Mouse (Mus musculus): ENCODE measurements at regions not wholly inside any gene's neighbourhood (a gene's known extent, or its start where the extent isn't known, plus 50 kb on each side); places are given as distances from the start of the nearest gene placed in this dataset.

DNA sequence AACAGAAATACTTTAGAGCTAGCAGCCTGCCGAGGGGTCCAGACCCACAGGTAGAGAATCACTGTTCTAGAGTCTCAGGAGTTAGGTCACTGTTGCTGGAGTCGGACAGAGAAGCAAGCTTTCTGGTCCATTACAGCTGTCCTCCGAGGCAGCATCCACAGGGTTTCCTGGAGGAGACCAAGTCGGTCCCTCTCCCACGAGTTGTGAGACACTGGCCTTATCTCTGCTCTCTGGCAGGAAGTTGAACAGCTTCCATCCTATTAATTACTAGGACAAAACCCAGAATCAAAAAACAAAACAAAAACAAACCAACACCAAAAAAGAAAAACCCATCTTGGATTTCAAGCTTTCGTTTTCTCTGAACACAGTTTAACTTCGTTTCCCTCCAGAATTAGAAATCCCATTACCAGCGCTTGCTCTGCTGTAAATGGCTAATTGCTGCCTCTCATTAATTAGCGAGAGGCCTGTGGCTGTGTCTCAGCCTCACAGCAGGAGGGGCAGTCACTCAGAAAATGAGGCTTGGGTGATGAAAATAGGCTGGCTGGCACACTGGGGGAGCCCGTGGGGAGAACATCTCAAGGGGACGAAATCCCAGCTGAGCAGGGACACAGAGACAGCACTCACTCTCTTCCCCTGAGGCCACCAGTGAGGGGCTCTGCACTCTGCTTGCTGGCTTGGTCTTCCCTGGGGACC lies 201.3 kb downstream of the Adgrd1 start:
- 30% methylated on average over 11 of the region's 11 CpGs for WGBS
- H3K4me3 ChIP-seq, result no peak overlapping the region
- H3K36me3 ChIP-seq, result no peaks in the 10 kb centered on the region
- no peaks in the 10 kb centered on the region for H3K9me3 ChIP-seq
- no peak for DNase-seq (ENCODE audit: low spot score)
- H3K27ac ChIP-seq, result no peak overlapping the region
- peaks cover 6% of the 10 kb centered on the region; the same call in 1 of the 2 replicates for H3K27me3 ChIP-seq (ENCODE audit: insufficient read depth, poor library complexity, severe bottlenecking)
- peaks cover 18% of the 10 kb centered on the region for H3K4me1 ChIP-seq

DNA sequence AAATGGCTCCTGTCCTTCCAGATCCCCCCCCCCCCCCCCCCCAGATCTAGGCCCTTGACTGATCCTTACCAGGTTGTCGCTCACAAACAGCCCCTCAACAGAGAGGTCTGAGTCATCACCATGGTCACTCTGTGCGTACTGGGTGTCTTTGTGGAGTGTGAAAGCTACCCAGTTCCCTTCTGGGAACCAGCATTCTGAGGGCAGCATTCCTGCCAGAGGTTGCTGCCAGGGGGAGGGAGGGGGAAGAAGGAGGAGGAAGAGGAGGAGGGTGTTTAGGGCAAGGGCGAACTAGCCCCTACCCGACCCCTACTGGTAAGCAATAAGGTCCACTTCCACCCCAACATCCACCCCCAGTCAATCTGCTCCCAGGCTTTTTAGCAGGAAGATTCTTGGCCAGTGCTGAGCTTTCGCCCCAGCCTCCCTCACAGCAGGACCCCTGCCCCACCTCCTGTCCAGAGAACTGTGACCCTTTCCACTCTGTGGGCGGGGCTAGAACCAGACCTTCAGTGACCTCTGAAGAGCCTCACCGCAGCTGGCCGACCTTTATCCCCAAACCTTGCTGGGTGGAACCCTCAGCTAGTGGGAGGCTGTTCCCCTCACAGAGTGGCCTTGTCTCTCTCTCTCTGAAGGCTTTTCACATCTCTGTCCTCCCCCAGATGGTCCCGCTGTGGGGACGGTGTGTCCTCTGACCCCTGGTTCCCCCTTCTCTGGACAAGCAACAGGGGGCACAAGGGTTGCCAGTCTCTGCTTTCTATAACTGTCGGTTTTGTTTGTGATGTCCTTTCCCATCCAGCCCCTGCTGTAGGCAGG lies 202.2 kb upstream of the Sfswap start:
- WGBS, result 18% methylated on average over 11 of the region's 11 CpGs
- Histone ChIP-seq H3K27me3 (ENCODE audit: insufficient read depth, poor library complexity, severe bottlenecking) (peaks cover 6% of the 10 kb centered on the region; the same call in 1 of the 2 replicates), H3K27ac (no peak overlapping the region), H3K4me3 (no peak overlapping the region), H3K36me3 (no peaks in the 10 kb centered on the region), H3K9me3 (no peaks in the 10 kb centered on the region), H3K4me1 (peaks cover 22% of the 10 kb centered on the region)
- no peak for DNase-seq (ENCODE audit: low spot score)

DNA sequence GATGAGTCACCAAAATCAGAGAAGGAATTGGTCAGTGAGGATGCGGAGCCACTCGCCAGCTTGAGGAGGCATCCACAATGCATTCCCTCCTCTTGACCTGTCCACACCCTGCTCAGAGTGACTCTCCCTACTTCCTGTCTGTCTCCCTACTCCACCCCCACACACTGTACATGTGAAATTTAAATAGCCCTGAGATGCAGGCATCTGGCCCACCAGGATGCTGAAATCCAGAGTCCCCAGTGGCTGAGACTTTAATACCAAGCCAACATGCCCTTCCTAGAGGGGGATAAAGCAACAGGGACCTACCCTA lies 201.6 kb upstream of the Sfswap start:
- no peaks in the 10 kb centered on the region for H3K36me3 ChIP-seq
- H3K4me3 ChIP-seq, result no peak overlapping the region
- 22% methylated on average over 2 of the region's 2 CpGs for WGBS
- H3K4me1 ChIP-seq, result peaks cover 22% of the 10 kb centered on the region
- DNase-seq (ENCODE audit: low spot score), result no peak
- no peak overlapping the region for H3K27ac ChIP-seq
- 0 out of 2 replicates have a peak, but pooled peaks cover 6% of the 10 kb centered on the region for H3K27me3 ChIP-seq (ENCODE audit: insufficient read depth, poor library complexity, severe bottlenecking)
- no peaks in the 10 kb centered on the region for H3K9me3 ChIP-seq

DNA sequence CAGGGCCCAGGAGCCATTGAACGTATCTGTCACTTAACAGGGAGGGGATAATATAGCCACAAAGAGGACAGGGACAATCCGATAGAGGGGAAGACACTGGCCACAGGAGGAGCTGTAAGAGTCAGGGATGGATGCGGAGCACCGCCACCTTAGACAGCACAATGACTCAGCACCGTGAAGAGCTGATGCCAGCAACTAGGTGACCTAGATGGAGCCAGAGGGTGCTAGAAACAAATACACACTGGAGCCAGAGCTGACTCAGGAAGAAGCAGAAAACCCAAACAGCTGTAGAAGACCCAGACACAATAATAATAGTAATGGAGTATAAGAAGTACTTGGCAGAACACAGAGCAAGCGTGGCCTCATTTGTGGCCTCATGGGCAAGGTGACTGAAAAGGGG lies 200.6 kb upstream of the Sfswap start:
- Histone ChIP-seq H3K36me3 (no peaks in the 10 kb centered on the region), H3K4me1 (peaks cover 16% of the 10 kb centered on the region), H3K4me3 (no peak overlapping the region), H3K27me3 (ENCODE audit: insufficient read depth, poor library complexity, severe bottlenecking) (0 out of 2 replicates have a peak, but pooled peaks cover 3% of the 10 kb centered on the region), H3K9me3 (no peaks in the 10 kb centered on the region), H3K27ac (no peak overlapping the region)
- no peak for DNase-seq (ENCODE audit: low spot score)
- 86% methylated on average over 6 of the region's 6 CpGs for WGBS

DNA sequence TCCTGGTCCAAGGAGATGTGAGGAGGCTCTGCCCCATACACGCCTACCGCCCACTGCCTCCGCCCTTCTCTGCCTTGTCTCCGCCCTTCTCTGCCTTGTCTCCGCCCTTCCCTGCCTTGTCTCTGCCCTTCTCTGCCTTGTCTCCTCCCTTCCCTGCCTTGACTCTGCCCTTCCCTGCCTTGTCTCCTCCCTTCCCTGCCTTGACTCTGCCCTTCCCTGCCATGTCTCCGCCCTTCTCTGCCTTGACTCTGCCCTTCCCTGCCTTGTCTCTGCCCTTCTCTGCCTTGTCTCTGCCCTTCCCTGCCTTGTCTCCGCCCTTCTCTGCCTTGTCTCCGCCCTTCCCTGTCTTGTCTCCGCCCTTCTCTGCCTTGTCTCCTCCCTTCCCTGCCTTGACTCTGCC lies 185.4 kb upstream of the Sfswap start:
- H3K9me3 ChIP-seq, result no peaks in the 10 kb centered on the region
- WGBS, result 36% methylated on average over 9 of the region's 9 CpGs
- H3K4me3 ChIP-seq, result no peak overlapping the region
- H3K4me1 ChIP-seq, result peaks cover 6% of the 10 kb centered on the region; the same call in 1 of the 2 replicates
- H3K36me3 ChIP-seq, result no peaks in the 10 kb centered on the region
- no peak overlapping the region for H3K27ac ChIP-seq
- peaks cover 4% of the 10 kb centered on the region; the same call in 1 of the 2 replicates for H3K27me3 ChIP-seq (ENCODE audit: insufficient read depth, poor library complexity, severe bottlenecking)
- no peak for DNase-seq (ENCODE audit: low spot score)

DNA sequence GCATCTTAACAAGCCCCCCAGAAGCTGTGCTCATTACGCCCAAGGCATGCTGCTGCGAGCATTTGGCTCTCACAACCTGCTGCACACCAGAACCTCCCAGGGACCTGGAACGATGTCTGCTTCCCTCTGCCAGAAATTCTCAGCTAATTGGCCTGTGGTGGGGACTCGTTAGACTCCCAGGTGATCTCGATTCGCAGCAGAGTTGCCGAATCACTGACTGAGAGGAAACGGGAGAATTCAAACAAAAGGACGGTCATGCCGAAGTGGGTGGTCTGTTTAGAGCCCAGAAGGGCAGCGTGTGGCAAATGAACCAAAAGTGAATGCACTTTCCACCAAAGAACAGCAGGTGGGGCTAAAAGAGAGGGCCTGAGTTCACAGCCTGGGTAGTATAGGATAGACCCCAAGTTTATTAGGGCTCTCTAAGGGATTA lies 169.9 kb upstream of the Sfswap start:
- peaks cover 4% of the 10 kb centered on the region; the same call in 1 of the 2 replicates for H3K27me3 ChIP-seq (ENCODE audit: insufficient read depth, poor library complexity, severe bottlenecking)
- H3K4me3 ChIP-seq, result no peak overlapping the region
- 18% methylated on average over 11 of the region's 11 CpGs for WGBS
- H3K27ac ChIP-seq, result no peak overlapping the region
- H3K36me3 ChIP-seq, result no peaks in the 10 kb centered on the region
- no peaks in the 10 kb centered on the region for H3K4me1 ChIP-seq
- DNase-seq (ENCODE audit: low spot score), result no peak
- no peaks in the 10 kb centered on the region for H3K9me3 ChIP-seq

DNA sequence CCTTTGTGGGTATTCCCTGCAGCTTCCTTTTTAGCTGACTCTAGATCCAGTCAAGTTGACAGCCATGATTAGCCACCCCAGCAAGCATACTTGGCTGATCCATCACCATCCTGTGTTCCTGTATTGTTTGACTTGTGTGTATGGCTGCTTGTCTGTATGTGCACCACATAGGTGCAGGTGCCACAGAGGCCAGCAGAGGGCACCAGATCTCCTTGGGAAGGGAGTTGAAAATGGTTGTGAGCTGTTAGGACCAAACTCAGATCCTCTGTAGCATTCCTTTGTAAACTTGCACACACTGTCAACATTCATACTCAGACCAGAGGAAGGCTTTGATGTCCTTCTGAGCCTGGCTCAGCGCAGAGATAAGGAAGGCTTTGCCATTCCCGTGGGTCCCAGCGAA lies 169.0 kb upstream of the Sfswap start:
- no peaks in the 10 kb centered on the region for H3K36me3 ChIP-seq
- peaks cover 4% of the 10 kb centered on the region; the same call in 1 of the 2 replicates for H3K27me3 ChIP-seq (ENCODE audit: insufficient read depth, poor library complexity, severe bottlenecking)
- WGBS, result 83% methylated on average over 3 of the region's 3 CpGs
- no peaks in the 10 kb centered on the region for H3K4me1 ChIP-seq
- H3K27ac ChIP-seq, result no peak overlapping the region
- no peak for DNase-seq (ENCODE audit: low spot score)
- no peak overlapping the region for H3K4me3 ChIP-seq
- no peaks in the 10 kb centered on the region for H3K9me3 ChIP-seq

DNA sequence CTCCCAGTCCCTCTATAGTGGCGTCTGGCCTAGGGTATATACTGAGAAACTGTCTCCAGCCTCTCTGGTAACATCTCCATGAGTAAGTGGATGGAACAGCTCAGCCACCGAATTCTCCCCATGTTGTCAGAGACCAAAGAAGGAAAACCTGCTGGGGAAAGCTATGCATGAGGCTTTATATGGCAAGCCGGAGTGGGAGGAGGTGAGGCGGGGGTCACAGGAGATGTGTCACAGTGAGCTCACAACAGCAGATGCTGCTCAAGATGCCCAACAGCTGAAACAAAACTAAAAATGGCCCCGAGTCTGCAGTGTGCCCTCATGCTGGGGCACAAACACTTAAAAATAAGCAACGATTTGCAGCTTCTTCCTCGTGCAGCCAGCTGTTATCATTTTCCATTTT lies 162.5 kb upstream of the Sfswap start:
- H3K36me3 ChIP-seq, result no peaks in the 10 kb centered on the region
- H3K27me3 ChIP-seq (ENCODE audit: insufficient read depth, poor library complexity, severe bottlenecking), result peaks cover 4% of the 10 kb centered on the region; the same call in 1 of the 2 replicates
- 63% methylated on average over 7 of the region's 7 CpGs for WGBS
- no peak overlapping the region for H3K27ac ChIP-seq
- no peak overlapping the region for H3K4me3 ChIP-seq
- H3K4me1 ChIP-seq, result peaks cover 4% of the 10 kb centered on the region; the same call in 1 of the 2 replicates
- DNase-seq (ENCODE audit: low spot score), result no peak
- H3K9me3 ChIP-seq, result no peaks in the 10 kb centered on the region

DNA sequence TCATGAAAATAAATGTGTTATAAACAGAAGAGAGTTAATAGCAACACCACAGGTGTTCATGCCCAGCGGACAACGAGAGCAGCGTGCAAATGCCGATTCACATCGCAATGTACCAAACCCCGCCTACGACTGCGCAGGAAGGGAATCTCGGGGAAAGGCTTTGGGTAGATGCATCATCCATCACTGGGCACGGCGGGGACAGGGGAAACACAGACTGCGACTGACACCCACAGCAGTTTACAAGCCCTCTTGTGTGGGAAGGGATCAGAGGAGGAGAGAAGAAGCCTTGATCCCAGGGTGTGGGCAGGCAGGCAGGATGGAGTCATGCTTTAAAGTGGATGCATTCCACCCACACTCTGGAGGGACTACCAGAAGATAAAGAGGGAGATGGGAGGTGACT lies 157.0 kb upstream of the Sfswap start:
- DNase-seq (ENCODE audit: low spot score), result no peak
- Histone ChIP-seq H3K4me1 (no peaks in the 10 kb centered on the region), H3K4me3 (no peak overlapping the region), H3K27ac (no peak overlapping the region), H3K27me3 (ENCODE audit: insufficient read depth, poor library complexity, severe bottlenecking) (peaks cover 4% of the 10 kb centered on the region; the same call in 1 of the 2 replicates), H3K9me3 (no peaks in the 10 kb centered on the region), H3K36me3 (no peaks in the 10 kb centered on the region)
- WGBS, result 80% methylated on average over 12 of the region's 12 CpGs

DNA sequence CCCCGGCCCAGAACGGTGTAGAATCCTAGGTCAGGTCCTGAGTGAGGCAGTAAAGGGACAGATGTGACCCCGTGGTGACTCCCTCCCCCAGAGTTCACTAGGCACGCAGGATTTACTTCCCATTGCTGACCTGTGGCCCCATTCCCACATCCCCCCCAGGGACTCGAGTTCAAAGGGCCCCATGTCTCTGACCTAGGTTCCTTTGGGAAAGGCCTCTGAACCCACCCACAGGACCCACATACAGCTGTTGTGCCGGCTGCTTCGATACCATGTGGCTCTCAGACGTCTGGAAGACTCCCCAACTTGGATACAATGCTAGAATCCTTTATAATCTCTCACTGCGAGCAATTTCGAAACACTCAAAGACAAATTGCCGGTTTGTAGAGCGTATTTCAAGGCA lies 151.0 kb upstream of the Sfswap start:
- Histone ChIP-seq H3K27me3 (ENCODE audit: insufficient read depth, poor library complexity, severe bottlenecking) (no peaks in the 10 kb centered on the region), H3K4me3 (no peak overlapping the region), H3K27ac (no peak overlapping the region), H3K9me3 (no peaks in the 10 kb centered on the region), H3K4me1 (peaks cover 7% of the 10 kb centered on the region; the same call in 1 of the 2 replicates), H3K36me3 (no peaks in the 10 kb centered on the region)
- DNase-seq (ENCODE audit: low spot score), result no peak
- WGBS, result 71% methylated on average over 12 of the region's 12 CpGs

DNA sequence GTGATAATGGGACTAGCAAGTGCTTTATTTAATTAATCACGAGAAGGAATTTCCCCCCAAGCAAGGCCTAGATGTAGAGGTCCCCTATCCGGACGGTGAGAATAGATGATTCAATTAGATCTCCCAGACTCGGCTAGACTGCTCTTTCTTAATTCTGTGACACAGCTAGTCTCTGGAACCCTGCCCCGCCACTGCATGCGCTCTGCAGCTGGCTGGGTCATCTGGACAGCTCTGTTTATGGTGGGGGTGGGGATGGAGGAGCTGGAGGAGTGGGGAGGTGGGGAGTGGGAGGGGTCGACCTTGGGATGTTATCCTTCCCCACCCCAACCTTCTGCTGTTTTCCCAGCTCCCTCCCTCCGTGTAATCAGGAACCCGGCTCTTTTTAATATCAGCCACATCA lies 147.5 kb upstream of the Sfswap start:
- WGBS, result 24% methylated on average over 9 of the region's 9 CpGs
- DNase-seq (ENCODE audit: low spot score), result no peak
- H3K27me3 ChIP-seq (ENCODE audit: insufficient read depth, poor library complexity, severe bottlenecking), result no peaks in the 10 kb centered on the region
- H3K9me3 ChIP-seq, result no peaks in the 10 kb centered on the region
- no peak overlapping the region for H3K4me3 ChIP-seq
- H3K36me3 ChIP-seq, result no peaks in the 10 kb centered on the region
- H3K27ac ChIP-seq, result no peak overlapping the region
- peaks cover 7% of the 10 kb centered on the region; the same call in 1 of the 2 replicates for H3K4me1 ChIP-seq

DNA sequence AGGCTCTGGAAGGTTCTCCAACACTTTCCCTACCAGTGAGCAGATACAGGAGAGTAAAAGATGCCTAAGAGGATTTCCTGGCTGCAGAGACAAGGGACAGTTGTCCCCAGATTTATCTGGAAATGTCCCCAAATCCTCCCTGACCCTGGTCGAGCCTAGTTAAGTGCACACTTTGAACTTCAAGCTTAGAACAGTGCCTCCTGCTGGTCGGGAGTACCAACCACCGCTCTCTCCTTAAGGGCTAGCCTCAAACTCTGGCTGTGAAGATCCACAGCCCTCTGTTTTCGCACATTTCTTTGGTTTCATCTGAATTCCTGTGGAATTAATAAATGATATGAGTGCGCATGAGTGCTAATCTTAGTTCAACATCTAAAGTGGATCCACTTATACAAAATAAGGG lies 146.1 kb upstream of the Sfswap start:
- WGBS, result 88% methylated on average over 5 of the region's 5 CpGs
- no peak overlapping the region for H3K27ac ChIP-seq
- H3K27me3 ChIP-seq (ENCODE audit: insufficient read depth, poor library complexity, severe bottlenecking), result no peaks in the 10 kb centered on the region
- H3K9me3 ChIP-seq, result no peaks in the 10 kb centered on the region
- H3K4me1 ChIP-seq, result peaks cover 7% of the 10 kb centered on the region; the same call in 1 of the 2 replicates
- H3K36me3 ChIP-seq, result no peaks in the 10 kb centered on the region
- no peak overlapping the region for H3K4me3 ChIP-seq
- no peak for DNase-seq (ENCODE audit: low spot score)

DNA sequence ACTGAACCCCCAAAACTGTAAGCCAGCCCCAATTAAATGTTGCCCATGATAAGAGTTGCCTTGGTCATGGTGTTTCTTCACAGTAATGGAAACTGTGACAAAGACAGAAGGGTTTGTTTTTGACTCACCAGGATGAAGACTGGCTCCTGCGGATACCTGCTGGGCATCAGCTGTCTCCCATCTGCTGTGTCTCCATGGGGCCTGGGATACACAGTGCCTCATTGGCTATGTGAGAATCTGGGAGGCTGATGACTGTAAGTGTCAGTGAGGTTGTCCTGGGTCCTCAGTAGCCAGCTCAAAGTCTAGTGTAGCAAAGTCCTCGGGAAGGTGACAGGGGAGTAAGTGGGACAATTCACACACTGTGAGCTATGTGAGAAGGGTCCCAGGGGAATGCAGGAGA lies 139.5 kb upstream of the Sfswap start:
- 63% methylated on average over 2 of the region's 2 CpGs for WGBS
- no peaks in the 10 kb centered on the region for H3K4me1 ChIP-seq

More for the DNA sequence above, 139.5 kb upstream of the Sfswap start:
- 0 out of 2 replicates have a peak, but pooled peaks cover 6% of the 10 kb centered on the region for H3K27me3 ChIP-seq (ENCODE audit: insufficient read depth, poor library complexity, severe bottlenecking)
- H3K27ac ChIP-seq, result no peak overlapping the region
- H3K36me3 ChIP-seq, result no peaks in the 10 kb centered on the region
- no peak for DNase-seq (ENCODE audit: low spot score)
- no peak overlapping the region for H3K4me3 ChIP-seq
- no peaks in the 10 kb centered on the region for H3K9me3 ChIP-seq

Measured in heart, embryonic 10.5 days (tissue).